Mouse (Mus musculus): ENCODE data around the gene Ccm2l. TPM values are rescaled to one million over a fixed set of nuclear protein-coding genes. Genes with fewer than 3 reads are reported as not detected.

Gene Ccm2l
- polyA plus RNA-seq, 1 experiment from 2014 or later = 2.5 TPM

DNA sequence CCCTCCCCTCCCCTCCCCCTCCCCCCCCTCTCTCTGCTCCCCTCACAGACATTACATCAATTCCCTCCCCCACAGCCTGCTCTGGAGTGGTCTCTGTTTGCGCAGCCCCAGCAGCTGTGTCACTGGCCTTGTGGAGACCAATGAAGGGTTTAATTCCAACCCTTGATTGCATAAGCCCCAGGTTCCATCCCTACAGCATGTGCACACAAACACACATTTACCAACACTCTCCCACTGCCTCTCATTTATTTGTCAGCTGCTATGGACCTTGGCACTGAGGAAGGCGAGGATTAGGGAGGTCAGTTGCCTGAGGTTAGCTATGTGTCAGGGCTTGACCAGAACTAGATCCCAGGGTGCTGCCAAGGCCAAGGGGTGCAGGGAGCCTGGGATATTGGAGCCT is 10.2 kb downstream of the Ccm2l start:
- 57% methylated on average over 2 of the region's 2 CpGs for WGBS
- ATAC-seq (ENCODE audit: insufficient number of reproducible peaks, insufficient read depth, low FRiP score, low TSS enrichment, low read depth) = no peak
- peaks cover 58% of the 10 kb centered on the region for H3K27me3 ChIP-seq

DNA sequence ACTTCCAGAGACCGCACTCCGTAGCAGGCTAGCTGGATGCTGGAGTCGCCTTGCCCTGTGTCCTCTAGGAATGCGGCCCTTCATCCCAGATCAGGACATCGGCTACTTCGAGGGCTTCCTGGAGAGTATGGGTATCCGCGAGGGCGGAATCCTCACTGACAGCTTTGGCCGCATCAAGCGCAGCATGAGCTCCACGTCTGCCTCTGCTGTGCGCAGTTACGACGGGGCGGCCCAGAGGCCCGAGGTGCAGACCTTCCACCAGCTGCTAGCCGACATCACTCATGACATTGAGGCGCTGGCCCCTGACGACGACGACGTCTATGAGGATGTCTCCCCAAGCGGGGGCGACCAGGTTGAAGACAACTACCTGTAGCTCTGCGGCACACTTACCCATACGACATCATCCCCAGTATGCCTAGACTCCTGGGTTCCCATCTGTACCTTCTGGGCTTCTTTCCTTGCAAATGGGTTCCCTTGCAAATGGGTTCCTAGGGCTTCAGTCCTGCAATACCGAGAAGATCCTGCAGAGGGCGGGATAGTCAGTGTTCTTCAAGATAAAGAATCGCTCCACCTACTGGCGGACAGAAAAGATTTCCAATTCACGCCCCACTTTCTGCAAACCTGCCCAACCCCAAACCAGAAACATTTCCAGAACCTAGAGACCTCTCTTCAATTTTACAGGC is 15.2 kb downstream of the Ccm2l start:
- Histone ChIP-seq H3K4me1 (replicated peaks) (0 out of 2 replicates have a peak, but pooled peaks cover 2% of the 10 kb centered on the region), H3K27me3 (peaks cover 18% of the 10 kb centered on the region), H3K9ac (replicated peaks) (no peak overlapping the region), H3K36me3 (no peaks in the 10 kb centered on the region), H3K4me2 (no peak overlapping the region), H3K27ac (no peak overlapping the region), H3K4me3 (replicated peaks) (no peak overlapping the region), H3K9me3 (no peaks in the 10 kb centered on the region)
- 34% methylated on average over 32 of the region's 32 CpGs for WGBS
- no peak for ATAC-seq (ENCODE audit: insufficient number of reproducible peaks, insufficient read depth, low FRiP score, low TSS enrichment, low read depth)

More for the DNA sequence above, 10.2 kb downstream of the Ccm2l start:
- H3K4me1 ChIP-seq (replicated peaks) = peaks cover 8% of the 10 kb centered on the region; the same call in 1 of the 2 replicates
- no peak overlapping the region for H3K9ac ChIP-seq (replicated peaks)
- no peak overlapping the region for H3K4me2 ChIP-seq
- H3K9me3 ChIP-seq = no peaks in the 10 kb centered on the region; the same call in 1 of the 2 replicates
- H3K4me3 ChIP-seq (replicated peaks) = no peak overlapping the region
- H3K36me3 ChIP-seq = no peaks in the 10 kb centered on the region
- H3K27ac ChIP-seq = no peak overlapping the region

DNA sequence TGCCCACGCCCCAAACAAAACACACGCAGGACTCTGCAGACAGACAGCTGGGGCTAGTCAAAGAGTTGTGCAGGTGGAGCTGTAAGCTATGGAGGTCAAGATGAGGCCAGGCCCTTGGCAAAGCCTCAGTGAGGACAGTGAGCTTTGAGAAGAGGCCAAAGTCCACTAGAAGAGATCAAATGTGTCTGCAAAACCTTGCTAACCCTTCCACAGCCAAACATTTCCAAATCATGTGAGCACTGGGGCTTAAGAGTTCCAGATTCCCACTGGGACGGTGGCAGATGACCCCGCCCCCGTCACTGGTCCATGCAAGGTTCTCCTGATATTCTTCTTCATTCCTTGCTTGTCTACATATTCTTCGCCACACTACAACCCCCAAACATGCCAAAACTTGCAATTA is 16.1 kb downstream of the Ccm2l start:
- H3K4me1 ChIP-seq (replicated peaks) = no peaks in the 10 kb centered on the region
- no peaks in the 10 kb centered on the region for H3K9me3 ChIP-seq
- H3K27ac ChIP-seq = no peak overlapping the region
- 85% methylated on average over 6 of the region's 6 CpGs for WGBS
- H3K4me2 ChIP-seq = no peak overlapping the region
- H3K4me3 ChIP-seq (replicated peaks) = no peak overlapping the region
- H3K9ac ChIP-seq (replicated peaks) = no peak overlapping the region
- H3K36me3 ChIP-seq = no peaks in the 10 kb centered on the region
- peaks cover 18% of the 10 kb centered on the region for H3K27me3 ChIP-seq
- no peak for ATAC-seq (ENCODE audit: insufficient number of reproducible peaks, insufficient read depth, low FRiP score, low TSS enrichment, low read depth)

DNA sequence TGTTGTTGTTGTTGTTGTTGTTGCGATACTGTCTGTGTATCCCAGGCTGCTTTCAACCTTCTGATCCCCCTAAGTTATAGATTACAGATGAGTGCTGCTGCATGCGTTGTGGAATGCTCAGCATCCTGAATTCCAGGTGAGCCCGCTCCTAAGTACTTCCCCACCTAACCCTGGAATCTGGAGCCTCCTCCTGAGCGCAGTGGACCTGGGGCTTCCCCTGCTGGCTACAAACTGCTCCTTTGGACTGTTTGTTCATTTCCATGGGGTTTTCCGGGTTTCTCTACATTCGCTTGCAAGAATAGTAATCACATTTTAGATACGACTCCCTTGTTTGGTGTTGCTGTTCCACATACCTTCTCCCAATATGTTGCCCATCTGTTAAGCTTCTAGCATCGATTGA is 17.5 kb downstream of the Ccm2l start:
- no peak overlapping the region for H3K4me2 ChIP-seq
- peaks cover 9% of the 10 kb centered on the region for H3K27me3 ChIP-seq
- H3K4me1 ChIP-seq (replicated peaks) = no peaks in the 10 kb centered on the region
- H3K9ac ChIP-seq (replicated peaks) = no peak overlapping the region
- H3K36me3 ChIP-seq = no peaks in the 10 kb centered on the region
- ATAC-seq (ENCODE audit: insufficient number of reproducible peaks, insufficient read depth, low FRiP score, low TSS enrichment, low read depth) = no peak
- no peak overlapping the region for H3K4me3 ChIP-seq (replicated peaks)
- H3K27ac ChIP-seq = no peak overlapping the region
- H3K9me3 ChIP-seq = no peaks in the 10 kb centered on the region
- 82% methylated on average over 8 of the region's 8 CpGs for WGBS

DNA sequence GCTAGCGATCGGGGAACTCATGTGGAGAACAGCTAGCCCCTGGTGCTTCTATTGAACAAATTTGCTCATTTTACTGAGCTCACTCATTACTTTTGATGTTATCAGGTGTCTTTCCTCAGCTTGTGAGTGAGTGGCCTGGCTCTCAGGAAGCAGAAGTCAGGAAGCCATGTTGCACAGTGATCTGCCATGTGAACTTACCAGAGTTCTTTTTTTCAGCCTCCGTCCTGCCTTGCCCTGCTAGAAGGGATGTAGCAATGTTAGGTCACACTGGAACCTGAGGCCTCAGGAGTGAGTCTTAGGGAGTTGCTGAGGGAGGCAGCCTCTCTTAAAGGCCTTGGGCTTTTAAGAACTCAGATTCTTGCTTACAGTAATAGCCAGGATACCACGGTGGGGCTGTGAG is 18.1 kb downstream of the Ccm2l start:
- H3K9me3 ChIP-seq = no peaks in the 10 kb centered on the region
- H3K4me2 ChIP-seq = no peak overlapping the region
- no peak overlapping the region for H3K27ac ChIP-seq
- no peak for ATAC-seq (ENCODE audit: insufficient number of reproducible peaks, insufficient read depth, low FRiP score, low TSS enrichment, low read depth)
- no peaks in the 10 kb centered on the region for H3K4me1 ChIP-seq (replicated peaks)
- no peaks in the 10 kb centered on the region for H3K36me3 ChIP-seq
- H3K4me3 ChIP-seq (replicated peaks) = no peak overlapping the region
- H3K9ac ChIP-seq (replicated peaks) = no peak overlapping the region
- 87% methylated on average over 4 of the region's 4 CpGs for WGBS
- H3K27me3 ChIP-seq = peaks cover 8% of the 10 kb centered on the region; the same call in 1 of the 2 replicates

DNA sequence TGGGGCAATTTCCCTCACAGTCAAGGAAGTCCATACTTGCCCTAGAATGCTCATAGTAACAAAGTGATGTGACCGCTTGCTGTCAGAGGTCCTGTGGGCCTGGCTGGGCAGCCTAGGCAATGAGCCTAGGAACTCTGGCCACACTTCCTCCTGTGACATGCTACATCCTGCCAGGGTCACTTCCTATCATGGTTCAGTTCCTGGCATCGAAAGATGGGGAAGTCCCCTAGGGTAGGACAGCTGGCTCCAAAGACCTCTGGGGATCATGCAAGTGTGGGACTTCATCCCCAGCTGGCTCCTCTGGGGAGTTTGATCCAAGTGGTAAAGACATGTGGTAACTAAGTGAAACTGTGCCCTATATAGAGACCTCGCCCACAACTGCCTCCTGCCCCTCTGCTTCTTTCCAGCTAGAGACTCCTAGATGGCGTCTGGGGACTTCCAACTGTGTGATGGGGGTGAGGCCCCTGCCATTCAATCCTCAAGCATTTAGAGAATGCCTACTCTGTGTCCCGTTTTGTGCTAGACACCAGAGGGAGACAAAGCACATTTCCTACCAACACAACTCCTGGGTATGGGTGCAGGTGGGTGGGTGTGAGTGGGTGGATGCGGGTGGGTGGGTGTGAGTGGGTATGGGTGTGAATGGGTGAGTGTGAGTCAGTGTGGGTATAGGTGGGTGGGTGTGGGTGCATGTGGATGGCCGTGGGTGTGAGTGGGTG is 18.7 kb downstream of the Ccm2l start:
- Histone ChIP-seq H3K36me3 (no peaks in the 10 kb centered on the region), H3K27ac (no peak overlapping the region), H3K9me3 (no peaks in the 10 kb centered on the region), H3K4me1 (replicated peaks) (no peaks in the 10 kb centered on the region), H3K9ac (replicated peaks) (no peak overlapping the region), H3K27me3 (peaks cover 4% of the 10 kb centered on the region; the same call in 1 of the 2 replicates), H3K4me2 (no peak overlapping the region), H3K4me3 (replicated peaks) (no peak overlapping the region)
- 60% methylated on average over 7 of the region's 7 CpGs for WGBS
- ATAC-seq (ENCODE audit: insufficient number of reproducible peaks, insufficient read depth, low FRiP score, low TSS enrichment, low read depth) = no peak

DNA sequence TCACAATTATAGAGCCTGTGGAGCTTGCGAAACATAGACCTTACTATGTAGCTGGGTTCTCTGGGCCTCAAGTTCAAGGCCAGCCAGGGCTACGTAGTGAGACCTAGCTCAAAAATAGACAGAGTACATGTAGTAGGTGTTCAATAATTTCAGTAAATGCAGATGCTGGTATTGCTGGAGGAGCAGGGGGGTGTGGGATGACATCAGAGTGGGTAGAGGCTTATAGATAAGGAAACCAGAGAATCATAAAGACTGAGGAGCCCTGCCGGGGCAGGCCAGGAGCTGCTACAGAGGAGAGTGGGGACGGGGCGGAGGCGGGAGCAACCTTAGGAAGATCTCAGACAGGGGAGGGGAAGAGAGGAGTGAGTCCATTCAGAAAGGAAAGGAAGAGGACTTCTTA is 19.8 kb downstream of the Ccm2l start:
- Histone ChIP-seq H3K4me1 (replicated peaks) (no peaks in the 10 kb centered on the region), H3K27ac (no peak overlapping the region), H3K9me3 (no peaks in the 10 kb centered on the region), H3K4me3 (replicated peaks) (no peak overlapping the region), H3K36me3 (no peaks in the 10 kb centered on the region), H3K27me3 (peaks cover 4% of the 10 kb centered on the region; the same call in 1 of the 2 replicates), H3K4me2 (no peak overlapping the region), H3K9ac (replicated peaks) (no peak overlapping the region)
- 90% methylated on average over 6 of the region's 6 CpGs for WGBS
- ATAC-seq (ENCODE audit: insufficient number of reproducible peaks, insufficient read depth, low FRiP score, low TSS enrichment, low read depth) = no peak

GRCm38 (mm10) chr2:153086166-153086565 is 20.4 kb downstream of the Ccm2l start:
- no peak overlapping the region for H3K9ac ChIP-seq (replicated peaks)
- H3K27ac ChIP-seq = no peak overlapping the region
- H3K4me1 ChIP-seq (replicated peaks) = no peaks in the 10 kb centered on the region
- no peak for ATAC-seq (ENCODE audit: insufficient number of reproducible peaks, insufficient read depth, low FRiP score, low TSS enrichment, low read depth)
- 83% methylated on average over 4 of the region's 4 CpGs for WGBS
- no peaks in the 10 kb centered on the region for H3K9me3 ChIP-seq
- H3K36me3 ChIP-seq = no peaks in the 10 kb centered on the region
- H3K27me3 ChIP-seq = no peaks in the 10 kb centered on the region; the same call in 1 of the 2 replicates
- H3K4me2 ChIP-seq = no peak overlapping the region
- no peak overlapping the region for H3K4me3 ChIP-seq (replicated peaks)

DNA sequence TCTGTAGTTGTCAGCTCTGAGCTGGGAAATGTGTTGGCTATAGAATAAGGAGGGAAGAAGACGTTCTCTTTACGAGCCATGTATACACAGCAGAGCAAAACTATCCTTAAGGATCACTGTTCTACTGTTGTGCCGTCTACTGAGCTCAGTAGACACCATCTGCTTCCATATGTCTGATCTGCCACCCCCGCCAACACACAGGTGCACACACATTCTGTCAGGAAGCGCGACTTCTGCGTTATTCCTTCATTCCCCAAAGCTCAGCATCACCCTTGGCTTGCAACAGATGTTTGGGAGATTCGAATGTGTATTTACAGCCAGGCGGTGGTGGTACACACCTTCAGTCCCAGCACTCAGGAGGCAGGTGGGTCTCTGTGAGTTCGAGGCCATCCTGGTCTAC is 21.3 kb downstream of the Ccm2l start:
- Histone ChIP-seq H3K4me1 (replicated peaks) (no peaks in the 10 kb centered on the region), H3K9me3 (no peaks in the 10 kb centered on the region), H3K36me3 (no peaks in the 10 kb centered on the region), H3K4me3 (replicated peaks) (no peak overlapping the region), H3K27me3 (no peaks in the 10 kb centered on the region; the same call in 1 of the 2 replicates), H3K4me2 (no peak overlapping the region), H3K27ac (no peak overlapping the region), H3K9ac (replicated peaks) (no peak overlapping the region)
- no peak for ATAC-seq (ENCODE audit: insufficient number of reproducible peaks, insufficient read depth, low FRiP score, low TSS enrichment, low read depth)
- 90% methylated on average over 10 of the region's 10 CpGs for WGBS

DNA sequence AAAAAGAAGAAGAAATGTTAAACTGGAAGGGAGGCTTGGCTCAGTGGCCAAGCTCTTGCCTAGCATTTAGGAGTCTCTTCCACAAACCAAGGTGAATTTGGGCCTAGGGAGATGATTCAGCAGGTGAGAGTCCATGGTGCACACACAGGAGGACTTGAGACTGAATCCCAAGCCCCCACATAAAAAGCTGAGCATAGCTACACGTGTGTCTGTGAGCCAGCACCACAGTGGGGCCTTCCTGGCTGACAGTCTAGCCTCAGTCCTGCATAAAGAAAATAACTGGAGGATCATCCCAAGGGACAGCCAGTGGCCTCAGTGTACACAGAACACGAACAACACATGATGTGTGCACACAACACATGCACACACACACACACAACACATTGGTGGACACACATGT is 23.6 kb downstream of the Ccm2l start:
- no peaks in the 10 kb centered on the region for H3K36me3 ChIP-seq
- no peak for ATAC-seq (ENCODE audit: insufficient number of reproducible peaks, insufficient read depth, low FRiP score, low TSS enrichment, low read depth)
- H3K4me3 ChIP-seq (replicated peaks) = no peak overlapping the region
- H3K9ac ChIP-seq (replicated peaks) = no peak overlapping the region
- no peaks in the 10 kb centered on the region for H3K27me3 ChIP-seq
- H3K27ac ChIP-seq = no peak overlapping the region
- 70% methylated on average over 2 of the region's 2 CpGs for WGBS
- no peaks in the 10 kb centered on the region for H3K4me1 ChIP-seq (replicated peaks)
- H3K4me2 ChIP-seq = no peak overlapping the region
- 0 out of 2 replicates have a peak, but pooled peaks cover 2% of the 10 kb centered on the region for H3K9me3 ChIP-seq

- no peak overlapping the region for H3K9ac ChIP-seq (replicated peaks)
- H3K4me1 ChIP-seq (replicated peaks) = no peaks in the 10 kb centered on the region
- H3K27me3 ChIP-seq = no peaks in the 10 kb centered on the region
- WGBS = 35% methylated on average over 10 of the region's 10 CpGs
- no peak overlapping the region for H3K27ac ChIP-seq
- H3K9me3 ChIP-seq = 0 out of 2 replicates have a peak, but pooled peaks cover 2% of the 10 kb centered on the region
- no peak overlapping the region for H3K4me3 ChIP-seq (replicated peaks)
- no peak for ATAC-seq (ENCODE audit: insufficient number of reproducible peaks, insufficient read depth, low FRiP score, low TSS enrichment, low read depth)
- no peak overlapping the region for H3K4me2 ChIP-seq
- no peaks in the 10 kb centered on the region for H3K36me3 ChIP-seq
Observed at GRCm38 (mm10) chr2:153090551-153091165, 24.9 kb downstream of the Ccm2l start.

Measured in limb, embryonic 12.5 days (tissue).